Mouse (Mus musculus): ENCODE results near the gene Tuba8.

Gene Tuba8

GRCm38 (mm10) chr6:121210149-121210925, at the start of gene Tuba8:
Gene Tuba8, plus strand, starts transcription at chr6:121210696.
- in situ Hi-C loops (cut with MboI, MseI), result no loop called here

GRCm38 (mm10) chr6:121162616-121163015, 47.9 kb upstream of the Tuba8 start:
- in situ Hi-C loops (cut with MboI, MseI), result no loop called here

- in situ Hi-C loops (cut with MboI, MseI), result no loop called here
Observed at GRCm38 (mm10) chr6:121166098-121166552, 44.4 kb upstream of the Tuba8 start.

- in situ Hi-C loops (cut with MboI, MseI), result no loop called here
Observed at GRCm38 (mm10) chr6:121167381-121167975, 43.0 kb upstream of the Tuba8 start.

- in situ Hi-C loops (cut with MboI, MseI), result loop anchor here in 1 of 2 experiments (5.0 kb wide), 1 partner anchor 34 kb away; no protein-coding TSS in a partner anchor
Observed at GRCm38 (mm10) chr6:121171102-121171501, 39.4 kb upstream of the Tuba8 start.

- in situ Hi-C loops (cut with MboI, MseI), result loop anchor here in 1 of 2 experiments (5.0 kb wide), 1 partner anchor 36 kb away; no protein-coding TSS in a partner anchor
Observed at GRCm38 (mm10) chr6:121173471-121173870, 37.0 kb upstream of the Tuba8 start.

- in situ Hi-C loops (cut with MboI, MseI), result loop anchor here (5.0 kb wide), 4 partner anchors 37 to 272 kb away; no protein-coding TSS in a partner anchor
Observed at GRCm38 (mm10) chr6:121174761-121175160, 35.7 kb upstream of the Tuba8 start.

GRCm38 (mm10) chr6:121176011-121176730, 34.3 kb upstream of the Tuba8 start:
- in situ Hi-C loops (cut with MboI, MseI), result loop anchor here (5.0 kb wide), 3 partner anchors 204 to 274 kb away; no protein-coding TSS in a partner anchor

GRCm38 (mm10) chr6:121176731-121177098, 33.8 kb upstream of the Tuba8 start:
- in situ Hi-C loops (cut with MboI, MseI), result loop anchor here (5.0 kb wide), 3 partner anchors 204 to 274 kb away; no protein-coding TSS in a partner anchor

- in situ Hi-C loops (cut with MboI, MseI), result loop anchor here (5.0 kb wide), 3 partner anchors 205 to 275 kb away; no protein-coding TSS in a partner anchor
Observed at GRCm38 (mm10) chr6:121177118-121177708, 33.3 kb upstream of the Tuba8 start.

GRCm38 (mm10) chr6:121178700-121179358, 31.7 kb upstream of the Tuba8 start:
- in situ Hi-C loops (cut with MboI, MseI), result loop anchor here (5.0 kb wide), 3 partner anchors 207 to 277 kb away; no protein-coding TSS in a partner anchor

GRCm38 (mm10) chr6:121179846-121180245, 30.6 kb upstream of the Tuba8 start:
- in situ Hi-C loops (cut with MboI, MseI), result loop anchor here (5.0 to 10.0 kb wide), 4 partner anchors 208 to 355 kb away; no protein-coding TSS in a partner anchor

- in situ Hi-C loops (cut with MboI, MseI), result loop anchor here in 1 of 2 experiments (10.0 kb wide), 1 partner anchor 351 kb away; no protein-coding TSS in a partner anchor
Observed at GRCm38 (mm10) chr6:121183414-121184173, 26.9 kb upstream of the Tuba8 start, which contains the start of gene Pex26. Gene Pex26, plus strand, starts transcription at chr6:121183667.

GRCm38 (mm10) chr6:121184198-121185140, 26.0 kb upstream of the Tuba8 start:
- in situ Hi-C loops (cut with MboI, MseI), result loop anchor here (5.0 to 10.0 kb wide), 4 partner anchors 78 to 350 kb away; no protein-coding TSS in a partner anchor

- in situ Hi-C loops (cut with MboI, MseI), result loop anchor here (5.0 to 10.0 kb wide), 4 partner anchors 77 to 350 kb away; no protein-coding TSS in a partner anchor
Observed at GRCm38 (mm10) chr6:121185232-121185631, 25.3 kb upstream of the Tuba8 start.

GRCm38 (mm10) chr6:121191261-121192009, 19.1 kb upstream of the Tuba8 start:
- in situ Hi-C loops (cut with MboI, MseI), result loop anchor here in 1 of 2 experiments (5.0 kb wide), 1 partner anchor 36 kb away; no protein-coding TSS in a partner anchor

Measured in T-helper 17 cell (primary cell).